Mouse (Mus musculus) liver, embryonic 14.5 days (tissue): ENCODE measurements around the gene Cgrrf1. TPM values are rescaled to one million over a fixed set of nuclear protein-coding genes. Genes with fewer than 3 reads are reported as not detected.
A peak's percentile ranks its signal among the peaks of the same experiment; 100 is the strongest.

Experiments
- ATAC-seq: fragments of 200-750 bp; cut with Nextera tagmentation; 2 replicates; pipeline ENCODE4 v1.8.0; 2017; ENCODE audit warnings: moderate number of reproducible peaks, mild to moderate bottlenecking, moderate library complexity; ENCODE audit not compliant: insufficient read depth
- DNase-seq, 3 experiments: peaks; one replicate each; pipeline ENCODE4 v3.0.0-alpha.2; 2012 to 2013; ENCODE audit warnings: low read depth in 3 of 3, low spot score in 3 of 3
- H3K27ac ChIP-seq: fragments of 300-500 bp; sonication (generic); 2 replicates; pipeline ENCODE4 v1.5.1; 2014; ENCODE audit warnings: moderate library complexity, mild to moderate bottlenecking, control low read depth, inconsistent platforms
- H3K27me3 ChIP-seq: fragments of 300-500 bp; sonication (generic); 2 replicates; pipeline ENCODE4 v1.6.1; 2014; ENCODE audit warnings: mild to moderate bottlenecking, low read length, moderate library complexity; ENCODE audit not compliant: control insufficient read depth, insufficient read depth
- H3K36me3 ChIP-seq: fragments of 300-500 bp; sonication (generic); replicated peaks from 2 replicates; pipeline ENCODE4 v1.6.1; 2014; ENCODE audit warnings: low read depth; ENCODE audit not compliant: control insufficient read depth, insufficient read depth
- H3K4me1 ChIP-seq, 2 experiments: fragments of 200-500 bp in 1 of 2; fragments of 300-500 bp in 1 of 2; sonication (generic) in 1 of 2; replicated peaks; 2 replicates each; pipeline ENCODE4 v1.6.1; 2012 to 2014; ENCODE audit warnings: antibody characterized with exemption in 1 of 2, inconsistent platforms in 1 of 2, low read length in 1 of 2; ENCODE audit not compliant: control insufficient read depth in 2 of 2, insufficient read depth in 2 of 2
- H3K4me2 ChIP-seq: fragments of 300-500 bp; sonication (generic); 2 replicates; pipeline ENCODE4 v1.6.1; 2014; ENCODE audit warnings: low read depth, mild to moderate bottlenecking, control low read depth, moderate library complexity
- H3K4me3 ChIP-seq, 2 experiments: fragments of 200-500 bp in 1 of 2; fragments of 300-500 bp in 1 of 2; sonication (generic) in 1 of 2; 2 replicates each; pipeline ENCODE4 v1.5.1; 2012 to 2014; ENCODE audit warnings: low read depth in 2 of 2, low read length in 2 of 2, mild to moderate bottlenecking in 2 of 2, control low read depth in 1 of 2, inconsistent platforms in 1 of 2, moderate library complexity in 1 of 2; ENCODE audit not compliant: insufficient read depth in 1 of 2
- H3K9ac ChIP-seq: fragments of 300-500 bp; sonication (generic); replicated peaks from 2 replicates; pipeline ENCODE4 v1.6.1; 2014; ENCODE audit warnings: mild to moderate bottlenecking, control low read depth, moderate library complexity
- H3K9me3 ChIP-seq: fragments of 300-500 bp; sonication (generic); 2 replicates; pipeline ENCODE4 v1.6.1; 2016; ENCODE audit warnings: low read length, mixed read lengths; ENCODE audit not compliant: control insufficient read depth
- CTCF ChIP-seq: IDR thresholded peaks from 2 replicates; pipeline ENCODE4 v1.5.1; 2016; ENCODE audit warnings: antibody characterized with exemption, low read depth, control low read depth
- EP300 ChIP-seq: IDR thresholded peaks from 2 replicates; pipeline ENCODE4 v1.6.1; 2016; ENCODE audit warnings: antibody characterized with exemption, low read depth
- WGBS: fragments of 180-500 bp; shearing (Covaris S2); extraction: QIAGEN DNeasy Blood & Tissue Kit; methylation state at CpG from one replicate; pipeline ENCODE4 v1.1.7; 2014; ENCODE audit not compliant: insufficient replicate concordance; 5-methylcytosine and 5-hydroxymethylcytosine counted together
- polyA plus RNA-seq, 2 experiments: library from polyadenylated mRNA; depleted of rRNA in 1 of 2; stranded (reverse) in 1 of 2; unstranded in 1 of 2; fragments of >200 nt; fragmentation: Nextera tagmentation in 1 of 2; extraction: Ambion mirVana in 1 of 2; gene quantifications; 2 replicates each; pipeline versions ENCODE4 v1.2.1 to v1.2.3; 2012 to 2014

The Cgrrf1 gene
- polyA plus RNA-seq (2012; rRNA removed) (6.2 and 9.7 TPM in 2 replicates), polyA plus RNA-seq (2014; fragmentation: Nextera tagmentation; extraction: Ambion mirVana) (19.7 and 24.1 TPM in 2 replicates)

GRCm38 (mm10) chr14:46831837-46832333, at the start of gene Cgrrf1:
TSS of gene Cgrrf1 (plus strand) at chr14:46832125.
- ATAC-seq: peak; percentile 99
- H3K27me3 ChIP-seq: no peaks in the 10 kb centered on the region
- H3K9ac ChIP-seq: peak within 1 kb of the TSS; percentile 92
- H3K9me3 ChIP-seq: no peaks in the 10 kb centered on the region
- H3K4me3 ChIP-seq: peak within 1 kb of the TSS; percentile 94 to 99
- WGBS: under 1% methylated on average over 32 of the region's 32 CpGs
- H3K27ac ChIP-seq: peak within 1 kb of the TSS; percentile 78
- TF ChIP-seq EP300 (no peak; the same call in 1 of the 2 replicates), CTCF (peak; percentile 68)
- DNase-seq: peak; percentile 96 to 97 (median 96)
- H3K36me3 ChIP-seq: no peaks in the 10 kb centered on the region
- peaks cover 25 to 36% of the 10 kb centered on the region in 2 experiments for H3K4me1 ChIP-seq
- peak within 1 kb of the TSS; percentile 93 for H3K4me2 ChIP-seq

- 82% methylated on average over 8 of the region's 8 CpGs for WGBS
- no peak for ATAC-seq
- H3K9me3 ChIP-seq: peaks cover 8% of the 10 kb centered on the region
- peaks cover 31% of the 10 kb centered on the region for H3K36me3 ChIP-seq
- no peak overlapping the region for H3K9ac ChIP-seq
- H3K27me3 ChIP-seq: no peaks in the 10 kb centered on the region
- no peak for DNase-seq
- no peak overlapping the region for H3K4me2 ChIP-seq
- no peak overlapping the region for H3K27ac ChIP-seq
- no peak for TF ChIP-seq EP300
- no peak for TF ChIP-seq CTCF
- H3K4me1 ChIP-seq: peaks cover 7 to 9% of the 10 kb centered on the region in 2 experiments
- H3K4me3 ChIP-seq: no peak overlapping the region
Observed at GRCm38 (mm10) chr14:46782187-46782828, 49.6 kb upstream of the Cgrrf1 start.

GRCm38 (mm10) chr14:46783327-46783926, 48.5 kb upstream of the Cgrrf1 start:
- Histone ChIP-seq H3K27me3 (no peaks in the 10 kb centered on the region), H3K4me1 (peaks cover 7 to 9% of the 10 kb centered on the region in 2 experiments), H3K36me3 (peaks cover 21% of the 10 kb centered on the region), H3K9ac (no peak overlapping the region), H3K4me2 (no peak overlapping the region), H3K27ac (no peak overlapping the region), H3K9me3 (peaks cover 8% of the 10 kb centered on the region), H3K4me3 (no peak overlapping the region)
- WGBS: 85% methylated on average over 10 of the region's 10 CpGs
- TF ChIP-seq CTCF (no peak), EP300 (no peak)
- no peak for ATAC-seq
- no peak for DNase-seq

GRCm38 (mm10) chr14:46785247-46785646, 46.7 kb upstream of the Cgrrf1 start:
- ATAC-seq (no peak), DNase-seq (no peak)
- H3K27me3 ChIP-seq: no peaks in the 10 kb centered on the region
- no peak overlapping the region for H3K9ac ChIP-seq
- H3K4me2 ChIP-seq: no peak overlapping the region
- no peak overlapping the region for H3K4me3 ChIP-seq
- TF ChIP-seq EP300: no peak
- no peak for TF ChIP-seq CTCF
- 78% methylated on average over 5 of the region's 5 CpGs for WGBS
- H3K36me3 ChIP-seq: peaks cover 3% of the 10 kb centered on the region; the same call in 1 of the 2 replicates
- no peaks in the 10 kb centered on the region for H3K9me3 ChIP-seq
- peaks cover 17 to 24% of the 10 kb centered on the region in 2 experiments for H3K4me1 ChIP-seq
- no peak overlapping the region for H3K27ac ChIP-seq

GRCm38 (mm10) chr14:46787454-46787786, 44.5 kb upstream of the Cgrrf1 start:
- WGBS: 0% methylated on average over 11 of the region's 11 CpGs
- Histone ChIP-seq H3K9me3 (no peaks in the 10 kb centered on the region), H3K27ac (peak overlapping the region; percentile 3), H3K4me2 (peak overlapping the region; percentile 74), H3K9ac (peak overlapping the region; percentile 94), H3K36me3 (no peaks in the 10 kb centered on the region), H3K4me1 (peaks cover 19 to 25% of the 10 kb centered on the region in 2 experiments), H3K27me3 (no peaks in the 10 kb centered on the region), H3K4me3 (peak overlapping the region; percentile 79 to 80)
- ATAC-seq: no peak
- no peak for DNase-seq
- TF ChIP-seq EP300 (no peak), CTCF (no peak)
